Mouse (Mus musculus) lung, embryonic 16.5 days (tissue): ENCODE results near the gene Lrp5. TPM values are rescaled to one million over a fixed set of nuclear protein-coding genes. Genes with fewer than 3 reads are reported as not detected.
A peak's percentile ranks its signal among the peaks of the same experiment; 100 is the strongest.
"Not testable (repeated sequence)": the region's sequence is repeated elsewhere in the genome, so short reads cannot be mapped to it uniquely, and the experiment has no call there.

Source experiments
- ATAC-seq: fragments of 200-750 bp; cut with Nextera tagmentation; 2 replicates; pipeline ENCODE4 v1.8.0; 2017; ENCODE audit warnings: low read depth, mild to moderate bottlenecking, moderate library complexity
- H3K27ac ChIP-seq: fragments of 300-500 bp; sonication (generic); 2 replicates; pipeline ENCODE4 v1.5.1; 2014; ENCODE audit warnings: mild to moderate bottlenecking, control low read depth, low read length
- H3K27me3 ChIP-seq: fragments of 300-500 bp; sonication (generic); 2 replicates; pipeline ENCODE4 v1.6.1; 2014; ENCODE audit warnings: low read depth, low read length, mixed read lengths; ENCODE audit not compliant: control insufficient read depth, insufficient read depth
- H3K36me3 ChIP-seq: fragments of 300-500 bp; sonication (generic); 2 replicates; pipeline ENCODE4 v1.6.1; 2014; ENCODE audit warnings: low read length; ENCODE audit not compliant: control insufficient read depth, insufficient read depth
- H3K4me1 ChIP-seq: fragments of 300-500 bp; sonication (generic); replicated peaks from 2 replicates; pipeline ENCODE4 v1.6.1; 2014; ENCODE audit warnings: low read length, mixed read lengths; ENCODE audit not compliant: control insufficient read depth, insufficient read depth
- H3K4me2 ChIP-seq: fragments of 300-500 bp; sonication (generic); 2 replicates; pipeline ENCODE4 v1.6.1; 2014; ENCODE audit warnings: low read depth, low read length, control low read depth
- H3K4me3 ChIP-seq: fragments of 300-500 bp; sonication (generic); 2 replicates; pipeline ENCODE4 v1.5.1; 2014; ENCODE audit warnings: mild to moderate bottlenecking, low read length, control low read depth
- H3K9ac ChIP-seq: fragments of 300-500 bp; sonication (generic); 2 replicates; pipeline ENCODE4 v1.6.1; 2014; ENCODE audit warnings: low read length, control low read depth
- H3K9me3 ChIP-seq: fragments of 300-500 bp; sonication (generic); 2 replicates; pipeline ENCODE4 v1.6.1; 2016; ENCODE audit warnings: low read length; ENCODE audit not compliant: control insufficient read depth
- WGBS: fragments of 180-500 bp; shearing (Covaris S2); extraction: QIAGEN DNeasy Blood & Tissue Kit; methylation state at CpG from one replicate; pipeline ENCODE4 v1.1.7; 2014; 5-methylcytosine and 5-hydroxymethylcytosine counted together
- polyA plus RNA-seq: library from polyadenylated mRNA; unstranded; fragments of >200 nt; fragmentation: Nextera tagmentation; extraction: Ambion mirVana; gene quantifications from 2 replicates; pipeline ENCODE4 v1.2.1, GENCODE M21; 2015

The Lrp5 gene
- polyA plus RNA-seq, 1 experiment from 2014 or later = 7.8 TPM

- Histone ChIP-seq H3K27me3 (no peaks in the 10 kb centered on the region), H3K27ac (peak overlapping the region; percentile 92), H3K9ac (peak overlapping the region; percentile 12; the same call in 1 of the 2 replicates), H3K4me3 (no peak overlapping the region), H3K9me3 (peaks cover 3% of the 10 kb centered on the region; the same call in 1 of the 2 replicates), H3K4me1 (peaks cover 50% of the 10 kb centered on the region), H3K36me3 (peaks cover 16% of the 10 kb centered on the region), H3K4me2 (no peak overlapping the region)
- WGBS = 54% methylated on average over 10 of the region's 10 CpGs
- ATAC-seq = no peak
Measured at GRCm38 (mm10) chr19:3668551-3668950, 17.8 kb downstream of the Lrp5 start.

DNA sequence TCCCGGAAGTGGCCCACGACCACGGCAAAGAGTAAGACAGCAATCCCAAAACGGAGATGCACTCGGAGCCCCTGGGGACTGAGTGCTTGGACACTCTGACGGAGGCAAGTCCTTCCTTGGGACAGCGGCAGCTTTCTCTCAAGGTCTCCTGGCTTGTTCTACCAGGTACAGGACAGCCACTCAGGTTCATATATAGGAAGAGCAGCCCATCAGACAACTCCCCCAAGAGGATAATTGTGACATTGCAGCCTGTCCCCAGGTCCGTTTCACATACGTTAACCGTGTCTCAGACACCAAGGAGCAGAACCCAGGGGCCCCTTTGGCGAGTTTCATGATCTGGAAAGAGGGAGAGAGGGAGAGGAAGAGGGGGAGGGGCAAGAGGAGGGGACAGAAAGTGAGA lies 18.4 kb downstream of the Lrp5 start:
- WGBS = 71% methylated on average over 11 of the region's 11 CpGs
- H3K4me1 ChIP-seq = peaks cover 50% of the 10 kb centered on the region

DNA sequence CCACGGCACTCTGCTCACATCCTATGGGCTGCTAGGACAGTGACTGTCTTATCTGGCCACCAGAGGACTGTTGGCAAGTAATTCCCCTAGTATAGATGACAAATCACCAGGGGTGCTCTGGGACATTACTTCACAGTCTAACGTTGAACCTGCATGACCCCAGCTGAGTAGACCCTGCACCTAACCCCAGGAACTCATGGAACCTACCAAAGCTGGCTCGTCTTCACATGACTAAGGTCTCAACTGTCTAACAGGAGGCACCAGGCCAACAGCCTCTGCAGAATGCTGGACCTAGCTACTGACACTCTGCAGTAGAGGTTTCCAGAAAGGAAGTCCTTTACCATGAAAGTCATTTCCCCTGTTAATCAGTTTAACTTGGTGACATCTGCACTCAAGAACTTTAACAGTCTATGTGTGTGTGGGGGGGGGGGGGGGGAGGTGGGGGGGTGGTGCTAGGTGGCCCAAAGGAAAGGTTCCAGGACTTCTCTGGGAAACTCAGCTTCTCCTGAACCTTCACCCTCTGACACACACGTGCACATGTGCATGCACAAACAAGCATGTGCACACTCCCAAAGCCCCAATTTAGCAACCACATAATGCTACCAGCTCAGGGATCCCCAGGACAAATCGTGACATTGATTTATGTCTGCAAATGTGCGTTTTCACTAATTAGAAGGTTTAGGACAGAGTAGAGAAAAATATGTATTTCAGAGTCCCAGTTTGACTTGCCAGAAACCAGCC lies 19.0 kb downstream of the Lrp5 start:
- H3K4me2 ChIP-seq = no peak overlapping the region
- WGBS = 50% methylated on average over 6 of the region's 6 CpGs
- peaks cover 7% of the 10 kb centered on the region for H3K36me3 ChIP-seq
- peaks cover 50% of the 10 kb centered on the region for H3K4me1 ChIP-seq
- no peaks in the 10 kb centered on the region for H3K9me3 ChIP-seq
- ATAC-seq = no peak
- peak overlapping the region; percentile 74 for H3K27ac ChIP-seq
- no peak overlapping the region for H3K4me3 ChIP-seq
- H3K27me3 ChIP-seq = no peaks in the 10 kb centered on the region
- peak overlapping the region; percentile 20; the same call in 1 of the 2 replicates for H3K9ac ChIP-seq

More for the DNA sequence above, 18.4 kb downstream of the Lrp5 start:
- peaks cover 12% of the 10 kb centered on the region for H3K36me3 ChIP-seq
- no peak overlapping the region for H3K4me2 ChIP-seq
- ATAC-seq = no peak
- H3K9me3 ChIP-seq = no peaks in the 10 kb centered on the region
- no peak overlapping the region for H3K4me3 ChIP-seq
- peak overlapping the region; percentile 63 for H3K27ac ChIP-seq
- no peaks in the 10 kb centered on the region for H3K27me3 ChIP-seq
- H3K9ac ChIP-seq = 0 out of 2 replicates have a peak overlapping the region, but pooled peaks have one; percentile 1

DNA sequence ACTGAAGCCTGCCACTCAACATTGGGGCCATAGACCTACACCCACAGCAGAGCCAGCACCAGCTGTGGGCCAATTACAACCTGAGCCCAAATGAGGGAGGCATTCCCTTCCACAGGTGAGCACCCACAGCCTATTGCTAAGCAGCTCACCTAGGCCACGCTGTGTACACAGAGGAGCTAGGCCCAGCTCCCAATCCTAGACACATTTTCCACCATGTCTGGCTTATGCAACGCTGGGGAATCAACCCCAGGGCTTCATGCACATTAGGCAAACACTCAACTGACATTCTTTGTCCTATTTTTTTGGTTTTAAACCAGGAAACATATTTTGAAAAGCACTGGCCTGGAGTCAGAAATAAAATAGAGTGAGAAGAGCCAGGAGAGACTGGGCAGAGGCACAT lies 19.7 kb downstream of the Lrp5 start:
- WGBS = 58% methylated on average over 2 of the region's 2 CpGs
- H3K4me1 ChIP-seq = peaks cover 50% of the 10 kb centered on the region
- H3K27ac ChIP-seq = peak overlapping the region; percentile 74
- ATAC-seq = no peak
- peaks cover 2% of the 10 kb centered on the region for H3K36me3 ChIP-seq
- no peaks in the 10 kb centered on the region for H3K9me3 ChIP-seq
- no peaks in the 10 kb centered on the region for H3K27me3 ChIP-seq
- H3K4me2 ChIP-seq = no peak overlapping the region
- H3K9ac ChIP-seq = no peak overlapping the region
- H3K4me3 ChIP-seq = no peak overlapping the region

- Histone ChIP-seq H3K9me3 (no peaks in the 10 kb centered on the region), H3K4me1 (peaks cover 52% of the 10 kb centered on the region), H3K4me3 (no peak overlapping the region), H3K9ac (no peak overlapping the region), H3K4me2 (no peak overlapping the region), H3K36me3 (no peaks in the 10 kb centered on the region), H3K27me3 (no peaks in the 10 kb centered on the region), H3K27ac (peak overlapping the region; percentile 74)
- ATAC-seq = peak; percentile 17; the same call in 1 of the 2 replicates
- 28% methylated on average over 5 of the region's 5 CpGs for WGBS
Measured at GRCm38 (mm10) chr19:3665510-3665909, 20.9 kb downstream of the Lrp5 start.

- no peak overlapping the region for H3K27ac ChIP-seq
Measured at GRCm38 (mm10) chr19:3657947-3658346, 28.4 kb downstream of the Lrp5 start.

GRCm38 (mm10) chr19:3657065-3657464 lies 29.3 kb downstream of the Lrp5 start:
- not testable (repeated sequence) for H3K27ac ChIP-seq, ATAC-seq, H3K4me2 ChIP-seq, H3K9ac ChIP-seq, H3K9me3 ChIP-seq, H3K27me3 ChIP-seq, H3K4me3 ChIP-seq
- Histone ChIP-seq H3K4me1 (peaks cover 17% of the 10 kb centered on the region), H3K36me3 (peaks cover 26% of the 10 kb centered on the region)
- 91% methylated on average over 4 of the region's 4 CpGs for WGBS

More at GRCm38 (mm10) chr19:3657947-3658346, 28.4 kb downstream of the Lrp5 start:
- Histone ChIP-seq H3K4me3 (no peak overlapping the region), H3K9ac (no peak overlapping the region), H3K27me3 (no peaks in the 10 kb centered on the region), H3K36me3 (peaks cover 22% of the 10 kb centered on the region), H3K4me2 (no peak overlapping the region), H3K4me1 (peaks cover 17% of the 10 kb centered on the region), H3K9me3 (no peaks in the 10 kb centered on the region)
- ATAC-seq = no peak
- WGBS = 99% methylated on average over 4 of the region's 4 CpGs

DNA sequence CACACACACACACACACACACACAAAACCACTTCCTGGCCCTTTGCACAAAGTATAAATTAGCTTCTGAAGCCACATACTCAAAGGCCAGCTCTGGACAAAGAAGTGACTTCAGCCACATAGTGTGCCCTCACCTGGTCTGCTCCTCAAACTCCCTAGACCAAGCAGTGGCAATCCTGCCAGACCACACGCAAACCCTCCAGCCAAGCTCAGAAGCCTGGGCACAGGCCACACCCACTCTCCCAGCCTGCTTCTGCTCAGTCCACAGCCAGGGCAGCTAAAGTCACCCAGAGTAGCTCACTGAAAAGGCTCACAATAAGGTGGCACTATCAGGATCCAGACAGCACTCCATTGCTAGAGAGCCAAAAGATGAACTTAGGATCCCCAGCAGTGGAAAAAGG lies 30.2 kb downstream of the Lrp5 start:
- ATAC-seq = peak; percentile 13; the same call in 1 of the 2 replicates
- H3K36me3 ChIP-seq = peaks cover 35% of the 10 kb centered on the region

DNA sequence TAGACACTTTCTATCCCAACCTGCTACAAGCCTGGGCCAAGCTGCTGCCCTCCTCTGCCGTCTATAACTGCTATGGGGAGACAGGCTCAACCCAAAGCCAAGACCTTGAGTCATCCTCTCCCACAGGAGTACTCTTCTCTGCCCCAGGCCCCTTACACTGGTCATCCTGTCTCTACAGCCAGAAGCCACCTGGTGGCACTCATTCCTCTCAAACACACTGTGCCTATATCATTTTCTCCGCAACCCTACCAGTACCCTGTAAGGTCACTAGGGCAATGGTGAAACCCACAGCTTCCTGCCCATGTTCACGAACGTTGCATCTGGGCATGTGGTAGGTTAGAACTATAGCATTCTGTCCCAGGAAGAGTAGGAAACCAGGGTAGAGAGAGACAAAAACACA lies 31.4 kb downstream of the Lrp5 start:
- Histone ChIP-seq H3K4me1 (peaks cover 9% of the 10 kb centered on the region), H3K9me3 (peaks cover 7% of the 10 kb centered on the region), H3K27ac (0 out of 2 replicates have a peak overlapping the region, but pooled peaks have one; percentile 11), H3K4me3 (no peak overlapping the region), H3K36me3 (peaks cover 43% of the 10 kb centered on the region), H3K27me3 (no peaks in the 10 kb centered on the region), H3K4me2 (no peak overlapping the region), H3K9ac (no peak overlapping the region)
- WGBS = 76% methylated on average over 4 of the region's 4 CpGs
- no peak for ATAC-seq

More for the DNA sequence above, 30.2 kb downstream of the Lrp5 start:
- 39% methylated on average over 1 of the region's 1 CpGs for WGBS
- Histone ChIP-seq H3K4me1 (peaks cover 17% of the 10 kb centered on the region), H3K27me3 (no peaks in the 10 kb centered on the region), H3K4me2 (no peak overlapping the region), H3K27ac (peak overlapping the region; percentile 5; the same call in 1 of the 2 replicates), H3K9me3 (peaks cover 7% of the 10 kb centered on the region), H3K9ac (0 out of 2 replicates have a peak overlapping the region, but pooled peaks have one; percentile 22), H3K4me3 (no peak overlapping the region)
